Mouse (Mus musculus) cerebellum, adult 2 months (tissue): ENCODE results near the gene Mpv17. TPM values are rescaled to one million over a fixed set of nuclear protein-coding genes. Genes with fewer than 3 reads are reported as not detected.
A peak's percentile ranks its signal among the peaks of the same experiment; 100 is the strongest.

Source experiments
- DNase-seq, 2 experiments: peaks; one replicate each; pipeline ENCODE4 v3.0.0; 2021
- H3K27ac ChIP-seq: fragments of 200-500 bp; 2 replicates; pipeline ENCODE4 v1.5.1; 2012; ENCODE audit warnings: low read length, control low read depth, inconsistent platforms; ENCODE audit not compliant: insufficient read depth
- H3K27me3 ChIP-seq: fragments of 200-500 bp; 2 replicates; pipeline ENCODE4 v1.6.1; 2012; ENCODE audit warnings: inconsistent platforms, mild to moderate bottlenecking, low read length, moderate library complexity; ENCODE audit not compliant: control insufficient read depth, insufficient read depth
- H3K4me1 ChIP-seq: fragments of 200-500 bp; 2 replicates; pipeline ENCODE4 v1.6.1; 2011; ENCODE audit warnings: low read length; ENCODE audit not compliant: control insufficient read depth, insufficient read depth
- H3K4me3 ChIP-seq: fragments of 200-500 bp; replicated peaks from 2 replicates; pipeline ENCODE3; 2011; ENCODE audit warnings: mild to moderate bottlenecking, low read depth, low read length, control low read depth; ENCODE audit not compliant: insufficient read depth
- CTCF ChIP-seq: fragments of 200-500 bp; IDR thresholded peaks from 2 replicates; pipeline ENCODE4 v1.5.1; 2011; ENCODE audit warnings: low read depth, mild to moderate bottlenecking, control low read depth, low read length, moderate library complexity, borderline replicate concordance; ENCODE audit not compliant: insufficient read depth
- POLR2A ChIP-seq: fragments of 200-500 bp; IDR thresholded peaks from 2 replicates; pipeline ENCODE4 v1.6.1; 2011; ENCODE audit warnings: low read length, control low read depth, borderline replicate concordance; ENCODE audit not compliant: insufficient read depth
- WGBS: fragments of 180-500 bp; shearing (Covaris S2); methylation state at CpG from one replicate; pipeline ENCODE4 v1.1.7; 2018; 5-methylcytosine and 5-hydroxymethylcytosine counted together
- polyA plus RNA-seq: library from polyadenylated mRNA; depleted of rRNA; stranded (reverse); fragments of >200 nt; gene quantifications from 2 replicates; pipeline ENCODE4 v1.2.3, GENCODE M21; 2012; rRNA removed

Mpv17 gene
- 91.1 and 91.7 TPM in 2 replicates for polyA plus RNA-seq

- Histone ChIP-seq H3K27me3 (no peaks in the 10 kb centered on the region), H3K4me3 (peak within 1 kb of the TSS; percentile 81), H3K27ac (peak within 1 kb of the TSS; percentile 48), H3K4me1 (peaks cover 7% of the 10 kb centered on the region)
- peak; percentile 85 to 90 for DNase-seq
- WGBS: under 1% methylated on average over 19 of the region's 19 CpGs
- TF ChIP-seq POLR2A (peak; percentile 78; the same call in 1 of the 2 replicates), CTCF (no peak)
Measured at GRCm38 (mm10) chr5:31154152-31154553, at the start of gene Mpv17. Gene Mpv17, minus strand, starts transcription at chr5:31154251.

- no peak for DNase-seq
- 0 out of 2 replicates have a peak overlapping the region, but pooled peaks have one; percentile 5 for H3K27ac ChIP-seq
- WGBS: 86% methylated on average over 7 of the region's 7 CpGs
- TF ChIP-seq POLR2A (no peak), CTCF (no peak)
- H3K4me1 ChIP-seq: no peaks in the 10 kb centered on the region
- H3K4me3 ChIP-seq: no peak overlapping the region
- no peaks in the 10 kb centered on the region for H3K27me3 ChIP-seq
Measured at GRCm38 (mm10) chr5:31202933-31203332, 48.9 kb upstream of the Mpv17 start.

- Histone ChIP-seq H3K27ac (peak within 1 kb of the TSS; percentile 66), H3K4me3 (peak within 1 kb of the TSS; percentile 79), H3K27me3 (no peaks in the 10 kb centered on the region), H3K4me1 (no peaks in the 10 kb centered on the region)
- DNase-seq: peak; percentile 95 to 99
- TF ChIP-seq POLR2A: peak; percentile 79; the same call in 1 of the 2 replicates
- TF ChIP-seq CTCF: no peak
- under 1% methylated on average over 53 of the region's 53 CpGs for WGBS
Measured at GRCm38 (mm10) chr5:31201742-31202590, 47.9 kb upstream of the Mpv17 start, which contains the start of gene Zfp513. Gene Zfp513, minus strand, starts transcription at chr5:31202303.

- Histone ChIP-seq H3K4me1 (no peaks in the 10 kb centered on the region), H3K27me3 (no peaks in the 10 kb centered on the region), H3K27ac (peak overlapping the region; percentile 26; the same call in 1 of the 2 replicates), H3K4me3 (peak overlapping the region; percentile 70)
- DNase-seq: peak in 1 of 2 experiments; percentile 40
- peak; percentile 31; the same call in 1 of the 2 replicates for TF ChIP-seq POLR2A
- no peak for TF ChIP-seq CTCF
- 16% methylated on average over 13 of the region's 13 CpGs for WGBS
Measured at GRCm38 (mm10) chr5:31201042-31201741, 47.1 kb upstream of the Mpv17 start.

GRCm38 (mm10) chr5:31200327-31200768, 46.3 kb upstream of the Mpv17 start:
- Histone ChIP-seq H3K4me1 (no peaks in the 10 kb centered on the region), H3K27me3 (no peaks in the 10 kb centered on the region), H3K27ac (no peak overlapping the region), H3K4me3 (no peak overlapping the region)
- DNase-seq: peak; percentile 36 to 42
- 85% methylated on average over 27 of the region's 27 CpGs for WGBS
- no peak for TF ChIP-seq POLR2A
- no peak for TF ChIP-seq CTCF

GRCm38 (mm10) chr5:31199893-31200292, 45.8 kb upstream of the Mpv17 start:
- no peaks in the 10 kb centered on the region for H3K4me1 ChIP-seq
- DNase-seq: no peak
- TF ChIP-seq CTCF: 0 out of 2 replicates have a peak, but pooled peaks have one; percentile 5
- TF ChIP-seq POLR2A: no peak
- no peak overlapping the region for H3K27ac ChIP-seq
- H3K4me3 ChIP-seq: no peak overlapping the region
- no peaks in the 10 kb centered on the region for H3K27me3 ChIP-seq
- WGBS: 49% methylated on average over 9 of the region's 9 CpGs

GRCm38 (mm10) chr5:31199321-31199892, 45.4 kb upstream of the Mpv17 start:
- TF ChIP-seq CTCF (no peak), POLR2A (no peak)

More at GRCm38 (mm10) chr5:31199321-31199892, 45.4 kb upstream of the Mpv17 start:
- 88% methylated on average over 19 of the region's 19 CpGs for WGBS
- H3K27ac ChIP-seq: no peak overlapping the region
- no peaks in the 10 kb centered on the region for H3K4me1 ChIP-seq
- no peaks in the 10 kb centered on the region for H3K27me3 ChIP-seq
- H3K4me3 ChIP-seq: no peak overlapping the region
- no peak for DNase-seq
